ENCODE assay signal across 21 mouse cellular contexts in genomic region chr7:35840504-35840903, GRCm38 (mm10). TPM values are rescaled to one million over a fixed set of nuclear protein-coding genes. Genes with fewer than 3 reads are reported as not detected.
A peak's percentile ranks its signal among the peaks of the same experiment; 100 is the strongest.
DNase-seq lines count a peak whose midpoint lies in the region; ATAC-seq and TF ChIP-seq lines count a peak whose summit lies in the region.
"Had no signal": no experiment of that assay in that cellular context is flagged by ENCODE, and none has a peak within 500 bp of the region (broad histone marks: within the 10 kb centered on the region; RNA-seq: fewer than 3 reads in every experiment).

No protein-coding gene starts in this region.

- peak; percentile 56 for ATAC-seq in granulocyte monocyte progenitor cell, adult 5-6 weeks (replicated peaks; ENCODE audit: poor library complexity, severe bottlenecking)
- no peak for ATAC-seq in liver, postnatal 0 days
- ATAC-seq: CD4-positive, CD25-positive, alpha-beta regulatory T cell, adult 4 months; forebrain, embryonic 13.5 days; forebrain, embryonic 15.5 days; forebrain, postnatal 0 days had no signal

- H3K4me3 ChIP-seq in CH12.LX (replicated peaks in 1 of 3; ENCODE audit: low read depth in 2 of 3, low read length in 2 of 3, poor library complexity in 1 of 3) = no peak overlapping the region
- H3K4me3 ChIP-seq in liver, postnatal 0 days (ENCODE audit: low read depth, low read length) = no peak overlapping the region
- H3K4me3 ChIP-seq: embryonic facial prominence, embryonic 10.5 days; embryonic facial prominence, embryonic 12.5 days; forebrain, embryonic 13.5 days; forebrain, embryonic 15.5 days had no signal

- no peaks in the 10 kb centered on the region for H3K79me2 ChIP-seq in CH12.LX (replicated peaks; ENCODE audit: control insufficient read depth, extremely low read depth, insufficient read depth, poor library complexity, severe bottlenecking)

- peaks cover 2% of the 10 kb centered on the region for H3K9me3 ChIP-seq in CH12.LX (replicated peaks; ENCODE audit: low read length)
- H3K9me3 ChIP-seq in liver, postnatal 0 days (ENCODE audit: low read length) = no peaks in the 10 kb centered on the region
- H3K9me3 ChIP-seq: embryonic facial prominence, embryonic 10.5 days; embryonic facial prominence, embryonic 12.5 days; forebrain, embryonic 13.5 days; forebrain, embryonic 15.5 days had no signal

- H3K27me3 ChIP-seq in CH12.LX (replicated peaks) = peaks cover 6% of the 10 kb centered on the region
- no peaks in the 10 kb centered on the region for H3K27me3 ChIP-seq in liver, postnatal 0 days (ENCODE audit: insufficient read depth, low read length)
- H3K27me3 ChIP-seq: embryonic facial prominence, embryonic 12.5 days; forebrain, embryonic 13.5 days; forebrain, embryonic 15.5 days had no signal

- H3K27ac ChIP-seq in CH12.LX (ENCODE audit: insufficient read depth, low read depth) = no peak overlapping the region
- H3K27ac ChIP-seq in liver, postnatal 0 days (ENCODE audit: low read depth) = no peak overlapping the region
- H3K27ac ChIP-seq: embryonic facial prominence, embryonic 10.5 days; embryonic facial prominence, embryonic 12.5 days; forebrain, embryonic 13.5 days; forebrain, embryonic 15.5 days had no signal

- H3K4me2 ChIP-seq in CH12.LX (ENCODE audit: insufficient read depth, low read depth, poor library complexity, severe bottlenecking) = no peak overlapping the region
- H3K4me2 ChIP-seq in liver, postnatal 0 days (ENCODE audit: low read depth, low read length) = no peak overlapping the region
- H3K4me2 ChIP-seq: embryonic facial prominence, embryonic 12.5 days; forebrain, embryonic 13.5 days; forebrain, embryonic 15.5 days had no signal

- H3K9ac ChIP-seq in CH12.LX (ENCODE audit: insufficient read depth, low read depth) = no peak overlapping the region
- no peak overlapping the region for H3K9ac ChIP-seq in liver, postnatal 0 days (replicated peaks)
- H3K9ac ChIP-seq: embryonic facial prominence, embryonic 12.5 days; forebrain, embryonic 13.5 days; forebrain, embryonic 15.5 days; forebrain, postnatal 0 days had no signal

- H3K36me3 ChIP-seq in CH12.LX (replicated peaks in 1 of 2; ENCODE audit: control insufficient read depth in 1 of 2, insufficient read depth in 1 of 2, low read length in 1 of 2) = no peaks in the 10 kb centered on the region
- no peaks in the 10 kb centered on the region for H3K36me3 ChIP-seq in liver, postnatal 0 days (replicated peaks; ENCODE audit: insufficient read depth, low read length)
- H3K36me3 ChIP-seq: embryonic facial prominence, embryonic 10.5 days; embryonic facial prominence, embryonic 12.5 days; forebrain, embryonic 15.5 days had no signal

- dilution Hi-C loops in CH12.LX (cut with MboI; ENCODE audit: extremely low pct_ligation_motif_present, extremely low pct_unique_long_range_greater_than_20kb, low sequenced_read_pairs) = no loop called here

- peak; percentile 24 for DNase-seq in CH12.LX (ENCODE audit: extremely low read depth)
- DNase-seq in spleen, postnatal 14 days (ENCODE audit: low spot score in 2 of 2) = no peak
- DNase-seq in liver, postnatal 0 days = no peak
- no peak for DNase-seq in frontal cortex, postnatal 14 days (ENCODE audit: low spot score in 2 of 2)
- DNase-seq: adrenal gland, adult 2 months; adrenal gland, postnatal 10 days; adrenal gland, postnatal 25 days; B cell, adult 2 months; cerebellum, adult 11 months; cerebellum, adult 18-20 months; cerebellum, adult 8-10 months; cerebellum, adult 9-11 months; cerebellum, postnatal 14 days; cerebellum, postnatal 36 days; forebrain, postnatal 0 days had no signal

- TF ChIP-seq POLR2A in CH12.LX (IDR thresholded peaks at IDR 0.05; ENCODE audit: low read depth, low read length) = no peak

- peaks cover 3 to 7% of the 10 kb centered on the region in 2 experiments for H3K4me1 ChIP-seq in CH12.LX (ENCODE audit: control insufficient read depth in 1 of 2, insufficient read depth in 2 of 2)
- 0 out of 2 replicates have a peak, but pooled peaks cover 3% of the 10 kb centered on the region for H3K4me1 ChIP-seq in liver, postnatal 0 days (ENCODE audit: insufficient read depth)
- H3K4me1 ChIP-seq: embryonic facial prominence, embryonic 10.5 days; embryonic facial prominence, embryonic 12.5 days had no signal

- TF ChIP-seq RAD21 in CH12.LX (IDR thresholded peaks at IDR 0.05; ENCODE audit: low read depth, low read length) = no peak

- TF ChIP-seq EP300 in CH12.LX (IDR thresholded peaks at IDR 0.05; ENCODE audit: low read length) = peak; percentile 62
- TF ChIP-seq EP300 in liver, postnatal 0 days (IDR thresholded peaks at IDR 0.05; ENCODE audit: low read depth) = no peak

- in situ Hi-C loops in CH12.LX (cut with MboI; ENCODE audit: low pct_ligation_motif_present, low pct_unique_long_range_greater_than_20kb, low sequenced_read_pairs) = no loop called here

- 31% methylated on average over 4 of the region's 4 CpGs for WGBS in liver, postnatal 0 days (ENCODE audit: insufficient replicate concordance)

- TF ChIP-seq CTCF in CH12.LX (conservative IDR thresholded peaks at IDR 0.05 in 1 of 2, IDR thresholded peaks at IDR 0.05 in 1 of 2; ENCODE audit: low read depth in 2 of 2, low read length in 2 of 2) = no peak
- no peak for TF ChIP-seq CTCF in liver, postnatal 0 days (IDR thresholded peaks at IDR 0.05; ENCODE audit: low read depth)

TF ChIP-seq in CH12.LX, 34 proteins besides CTCF, POLR2A, EP300 and RAD21:
- TF ChIP-seq ZC3H11A (IDR thresholded peaks at IDR 0.05; ENCODE audit: low read depth, low read length) = no peak
- TF ChIP-seq IRF4 (IDR thresholded peaks at IDR 0.05; ENCODE audit: low read depth, low read length) = peak; percentile 55; the same call in 1 of the 2 replicates

RNA-seq across cellular contexts. Expression of gene Zfp507, which starts 37.7 kb away (rescaled TPM):
- total RNA-seq in CH12.LX (2012; rRNA removed) (19.5 and 20.1 TPM in 2 replicates), CH12.LX (2014; rRNA removed) (9.2 and 10.4 TPM in 2 replicates)
- polyA plus RNA-seq in CH12.LX (2012; ENCODE audit: insufficient read length, low read depth) = 17.9 and 19.8 TPM in 2 replicates
- 20.5 and 22.5 TPM in 2 replicates for total RNA-seq in granulocyte monocyte progenitor cell, adult 5-6 weeks (2014; fragmentation: Nextera tagmentation)
- total RNA-seq in granulocyte monocyte progenitor cell, adult 5-6 weeks (2017) = 8.7 and 11.1 TPM in 2 replicates
- 3.2 and 3.8 TPM in 2 replicates for polyA plus RNA-seq in liver, postnatal 0 days (2015; fragmentation: Nextera tagmentation; extraction: Ambion mirVana)
